Mouse (Mus musculus) midbrain, postnatal 0 days (tissue): ENCODE measurements around the gene Vasp. TPM values are rescaled to one million over a fixed set of nuclear protein-coding genes. Genes with fewer than 3 reads are reported as not detected.

Source experiments
- ATAC-seq: fragments of 200-750 bp; cut with Nextera tagmentation; 2 replicates; pipeline ENCODE4 v1.8.0; 2017; ENCODE audit warnings: moderate number of reproducible peaks, mild to moderate bottlenecking, moderate TSS enrichment, moderate library complexity; ENCODE audit not compliant: low FRiP score
- DNase-seq: peaks from one replicate; pipeline ENCODE4 v3.0.0-alpha.2; 2015; ENCODE audit warnings: low spot score
- H3K27ac ChIP-seq: fragments of 300-500 bp; sonication (generic); 2 replicates; pipeline ENCODE4 v1.5.1; 2014; ENCODE audit warnings: low read depth, mild to moderate bottlenecking, low read length, mixed read lengths
- H3K27me3 ChIP-seq: fragments of 300-500 bp; sonication (generic); 2 replicates; pipeline ENCODE4 v1.6.1; 2014; ENCODE audit warnings: low read length, control low read depth, mixed read lengths; ENCODE audit not compliant: insufficient read depth
- H3K36me3 ChIP-seq: fragments of 300-500 bp; sonication (generic); 2 replicates; pipeline ENCODE4 v1.6.1; 2014; ENCODE audit warnings: low read length, control low read depth, mixed read lengths; ENCODE audit not compliant: insufficient read depth
- H3K4me1 ChIP-seq: fragments of 300-500 bp; sonication (generic); 2 replicates; pipeline ENCODE4 v1.6.1; 2014; ENCODE audit warnings: mild to moderate bottlenecking, control low read depth, antibody characterized with exemption, low read length, mixed read lengths; ENCODE audit not compliant: insufficient read depth
- H3K4me2 ChIP-seq: fragments of 300-500 bp; sonication (generic); 2 replicates; pipeline ENCODE4 v1.6.1; 2014; ENCODE audit warnings: low read depth, mild to moderate bottlenecking, low read length, mixed read lengths; ENCODE audit not compliant: poor library complexity, severe bottlenecking
- H3K4me3 ChIP-seq: fragments of 300-500 bp; sonication (generic); 2 replicates; pipeline ENCODE4 v1.5.1; 2014; ENCODE audit warnings: low read depth, mild to moderate bottlenecking, low read length, moderate library complexity
- H3K9ac ChIP-seq: fragments of 300-500 bp; sonication (generic); replicated peaks from 2 replicates; pipeline ENCODE4 v1.6.1; 2014; ENCODE audit warnings: mild to moderate bottlenecking, low read length, moderate library complexity, mixed read lengths; ENCODE audit not compliant: poor library complexity, severe bottlenecking
- H3K9me3 ChIP-seq: fragments of 300-500 bp; sonication (generic); 2 replicates; pipeline ENCODE4 v1.6.1; 2016; ENCODE audit warnings: low read length, control low read depth
- CTCF ChIP-seq: IDR thresholded peaks from 2 replicates; pipeline ENCODE4 v1.5.1; 2016; ENCODE audit warnings: antibody characterized with exemption, mild to moderate bottlenecking
- WGBS: fragments of 180-500 bp; shearing (Covaris S2); extraction: QIAGEN DNeasy Blood & Tissue Kit; methylation state at CpG from one replicate; pipeline ENCODE4 v1.1.7; 2014; 5-methylcytosine and 5-hydroxymethylcytosine counted together
- polyA plus RNA-seq: library from polyadenylated mRNA; unstranded; fragments of >200 nt; fragmentation: Nextera tagmentation; extraction: Ambion mirVana; gene quantifications from 2 replicates; pipeline ENCODE4 v1.2.1, GENCODE M21; 2015
- total RNA-seq: library from RNA; depleted of rRNA; stranded (reverse); fragments of >200 nt; gene quantifications from 2 replicates; pipeline ENCODE4 v1.2.3, GENCODE M21; 2014

Gene Vasp
- total and polyA plus RNA-seq, 2 experiments from 2014 or later = 32.3 to 56.9 TPM

- Histone ChIP-seq H3K4me2 (peak overlapping the region; percentile 60), H3K9me3 (no peaks in the 10 kb centered on the region), H3K9ac (peak overlapping the region; percentile 54), H3K27me3 (peaks cover 24% of the 10 kb centered on the region), H3K4me1 (peaks cover 7% of the 10 kb centered on the region; the same call in 1 of the 2 replicates), H3K36me3 (no peaks in the 10 kb centered on the region), H3K4me3 (peak overlapping the region; percentile 38), H3K27ac (0 out of 2 replicates have a peak overlapping the region, but pooled peaks have one; percentile 12)
- DNase-seq (no peak), ATAC-seq (no peak)
- TF ChIP-seq CTCF = no peak
- WGBS = 6% methylated on average over 16 of the region's 16 CpGs
Observed at GRCm38 (mm10) chr7:19301461-19302263, 30.0 kb upstream of the Vasp start.

- Histone ChIP-seq H3K4me2 (peak overlapping the region; percentile 60), H3K9ac (peak overlapping the region; percentile 54), H3K9me3 (no peaks in the 10 kb centered on the region), H3K27ac (0 out of 2 replicates have a peak overlapping the region, but pooled peaks have one; percentile 12), H3K4me3 (peak overlapping the region; percentile 38), H3K4me1 (peaks cover 7% of the 10 kb centered on the region; the same call in 1 of the 2 replicates), H3K27me3 (peaks cover 15% of the 10 kb centered on the region), H3K36me3 (no peaks in the 10 kb centered on the region)
- TF ChIP-seq CTCF = peak; percentile 97
- under 1% methylated on average over 29 of the region's 29 CpGs for WGBS
- ATAC-seq (peak; percentile 73), DNase-seq (peak; percentile 86)
Observed at GRCm38 (mm10) chr7:19300501-19301421, 29.1 kb upstream of the Vasp start.

GRCm38 (mm10) chr7:19299194-19299593 is 27.6 kb upstream of the Vasp start:
- Histone ChIP-seq H3K9me3 (no peaks in the 10 kb centered on the region), H3K4me2 (no peak overlapping the region), H3K27ac (no peak overlapping the region), H3K4me3 (no peak overlapping the region), H3K9ac (no peak overlapping the region), H3K36me3 (peaks cover 5% of the 10 kb centered on the region), H3K27me3 (peaks cover under 1% of the 10 kb centered on the region), H3K4me1 (0 out of 2 replicates have a peak, but pooled peaks cover 2% of the 10 kb centered on the region)
- peak; percentile 80 for TF ChIP-seq CTCF
- WGBS = 25% methylated on average over 3 of the region's 3 CpGs
- peak; percentile 82 for DNase-seq
- no peak for ATAC-seq

GRCm38 (mm10) chr7:19297794-19298193 is 26.2 kb upstream of the Vasp start:
- DNase-seq = no peak
- WGBS = 90% methylated on average over 5 of the region's 5 CpGs
- Histone ChIP-seq H3K4me3 (no peak overlapping the region), H3K27ac (no peak overlapping the region), H3K4me2 (no peak overlapping the region), H3K27me3 (no peaks in the 10 kb centered on the region), H3K36me3 (peaks cover 14% of the 10 kb centered on the region), H3K9me3 (no peaks in the 10 kb centered on the region), H3K4me1 (0 out of 2 replicates have a peak, but pooled peaks cover 2% of the 10 kb centered on the region), H3K9ac (no peak overlapping the region)
- no peak for TF ChIP-seq CTCF
- ATAC-seq = no peak

- no peaks in the 10 kb centered on the region for H3K27me3 ChIP-seq
- no peak overlapping the region for H3K4me3 ChIP-seq
- peaks cover 14% of the 10 kb centered on the region for H3K36me3 ChIP-seq
- no peak overlapping the region for H3K9ac ChIP-seq
- WGBS = 89% methylated on average over 6 of the region's 6 CpGs
- peak; percentile 39; the same call in 1 of the 2 replicates for TF ChIP-seq CTCF
- DNase-seq (no peak), ATAC-seq (no peak)
- H3K9me3 ChIP-seq = no peaks in the 10 kb centered on the region
- no peak overlapping the region for H3K27ac ChIP-seq
- 0 out of 2 replicates have a peak, but pooled peaks cover 2% of the 10 kb centered on the region for H3K4me1 ChIP-seq
- H3K4me2 ChIP-seq = no peak overlapping the region
Observed at GRCm38 (mm10) chr7:19297034-19297433, 25.4 kb upstream of the Vasp start.
